Mouse (Mus musculus) heart, postnatal 36 days (tissue): ENCODE results near the gene Gm9044. TPM values are rescaled to one million over a fixed set of nuclear protein-coding genes. Genes with fewer than 3 reads are reported as not detected.
A peak's percentile ranks its signal among the peaks of the same experiment; 100 is the strongest.
"Not testable (repeated sequence)": the region's sequence is repeated elsewhere in the genome, so short reads cannot be mapped to it uniquely, and the experiment has no call there.

Source experiments
- DNase-seq, 2 experiments: peaks; one replicate each; pipeline ENCODE4 v3.0.0; 2021 to 2022
- intact Hi-C: fragments of 180-260 bp; cut with DNase I; formaldehyde crosslinking; loops from one replicate; pipeline ENCODE4 v1.15.1; 2025
- total RNA-seq, 2 experiments: library from RNA; stranded (reverse); gene quantifications; 2 replicates each; pipeline ENCODE4 v1.2.3; 2021

The Gm9044 gene
- total RNA-seq = not detected

GRCm38 (mm10) chr10:118332308-118332707, at the start of gene Gm9044:
Gene Gm9044, minus strand, starts transcription at chr10:118332408.
- intact Hi-C loops, DNase-seq: not testable (repeated sequence)

GRCm38 (mm10) chr10:118370443-118370842, 38.2 kb upstream of the Gm9044 start:
- intact Hi-C loops = loop anchor here (1.0 kb wide), 1 partner anchor 213 kb away; no protein-coding TSS in a partner anchor

GRCm38 (mm10) chr10:118369518-118369917, 37.3 kb upstream of the Gm9044 start:
- intact Hi-C loops = no loop called here
- DNase-seq = no peak

More at GRCm38 (mm10) chr10:118370443-118370842, 38.2 kb upstream of the Gm9044 start:
- DNase-seq = peak; percentile 63 to 73

GRCm38 (mm10) chr10:118354005-118354404, 21.8 kb upstream of the Gm9044 start, which contains the start of gene Gm9049:
Gene Gm9049, minus strand, starts transcription at chr10:118354105.
- intact Hi-C loops, DNase-seq: not testable (repeated sequence)

- DNase-seq, intact Hi-C loops: not testable (repeated sequence)
Observed at GRCm38 (mm10) chr10:118348579-118348978, 16.4 kb upstream of the Gm9044 start, which contains the start of gene Gm9048. Gene Gm9048, minus strand, starts transcription at chr10:118348679.

GRCm38 (mm10) chr10:118343155-118343554, 10.9 kb upstream of the Gm9044 start, which contains the start of gene Gm9046:
Gene Gm9046, minus strand, starts transcription at chr10:118343255.
- intact Hi-C loops, DNase-seq: not testable (repeated sequence)

- DNase-seq, intact Hi-C loops: not testable (repeated sequence)
Observed at GRCm38 (mm10) chr10:118337731-118338130, 5.5 kb upstream of the Gm9044 start, which contains the start of gene Gm9045. Gene Gm9045, minus strand, starts transcription at chr10:118337831.

GRCm38 (mm10) chr10:118326869-118327268, 5.3 kb downstream of the Gm9044 start, which contains the start of gene Gm9040:
Gene Gm9040, minus strand, starts transcription at chr10:118326969.
- intact Hi-C loops, DNase-seq: not testable (repeated sequence)

GRCm38 (mm10) chr10:118319024-118319423, 13.2 kb downstream of the Gm9044 start:
- intact Hi-C loops = no loop called here
- DNase-seq = no peak

GRCm38 (mm10) chr10:118302133-118302532, 30.1 kb downstream of the Gm9044 start:
- DNase-seq, intact Hi-C loops: not testable (repeated sequence)

GRCm38 (mm10) chr10:118294938-118295337, 37.3 kb downstream of the Gm9044 start, which contains the start of gene Iltifb:
Gene Iltifb, minus strand, starts transcription at chr10:118295038.
- intact Hi-C loops = no loop called here
- no peak for DNase-seq

- DNase-seq, intact Hi-C loops: not testable (repeated sequence)
Observed at GRCm38 (mm10) chr10:118283016-118283415, 49.2 kb downstream of the Gm9044 start.

GRCm38 (mm10) chr10:118282565-118282964, 49.6 kb downstream of the Gm9044 start:
- DNase-seq, intact Hi-C loops: not testable (repeated sequence)

Other genes starting within 250 kb of the Gm9044 start
- gene Mdm1, start 190.6 kb downstream of the Gm9044 start, total RNA-seq = 1 to 10 TPM; 4.3 to 6.1 TPM
- not detected for gene Il22, start 127.5 kb downstream of the Gm9044 start, total RNA-seq
- under 1 TPM; 0.31 to 0.49 TPM for gene Gm32717, start 91.6 kb downstream of the Gm9044 start, total RNA-seq
- under 1 TPM; 0.31 to 0.49 TPM for gene Gm32802, start 73.7 kb downstream of the Gm9044 start, total RNA-seq
- gene Iltifb, start 37.4 kb downstream of the Gm9044 start, total RNA-seq = not detected
- not detected for gene Gm9040, start 5.4 kb downstream of the Gm9044 start, total RNA-seq
- gene Gm9045, start 5.4 kb upstream of the Gm9044 start, total RNA-seq = not detected
- gene Gm9046, start 10.8 kb upstream of the Gm9044 start, total RNA-seq = not detected
- not detected for gene Gm9048, start 16.3 kb upstream of the Gm9044 start, total RNA-seq
- gene Gm9049, start 21.7 kb upstream of the Gm9044 start, total RNA-seq = not detected
- gene Ifng, start 108.6 kb upstream of the Gm9044 start, total RNA-seq = not detected